Mouse (Mus musculus): ENCODE measurements at regions not wholly inside any gene's neighbourhood (a gene's known extent, or its start where the extent isn't known, plus 50 kb on each side); places are given as distances from the start of the nearest gene placed in this dataset.
"Not testable (repeated sequence)": the region's sequence is repeated elsewhere in the genome, so short reads cannot be mapped to it uniquely, and the experiment has no call there.

GRCm38 (mm10) chrX:50604995-50605394 lies 176.7 kb upstream of the Olfr1324 start:
- intact Hi-C loops (cut with DNase I): not testable (repeated sequence)
- peak; percentile 69 for DNase-seq (ENCODE audit: low spot score)

GRCm38 (mm10) chrX:50602881-50603280 lies 174.6 kb upstream of the Olfr1324 start:
- intact Hi-C loops (cut with DNase I): not testable (repeated sequence)
- peak; percentile 82 for DNase-seq (ENCODE audit: low spot score)

GRCm38 (mm10) chrX:50602461-50602875 lies 174.2 kb upstream of the Olfr1324 start:
- intact Hi-C loops (cut with DNase I): not testable (repeated sequence)
- peak; percentile 56 for DNase-seq (ENCODE audit: low spot score)

GRCm38 (mm10) chrX:50600262-50600661 lies 172.0 kb upstream of the Olfr1324 start:
- DNase-seq (ENCODE audit: low spot score): peak; percentile 79
- intact Hi-C loops (cut with DNase I): not testable (repeated sequence)

DNA sequence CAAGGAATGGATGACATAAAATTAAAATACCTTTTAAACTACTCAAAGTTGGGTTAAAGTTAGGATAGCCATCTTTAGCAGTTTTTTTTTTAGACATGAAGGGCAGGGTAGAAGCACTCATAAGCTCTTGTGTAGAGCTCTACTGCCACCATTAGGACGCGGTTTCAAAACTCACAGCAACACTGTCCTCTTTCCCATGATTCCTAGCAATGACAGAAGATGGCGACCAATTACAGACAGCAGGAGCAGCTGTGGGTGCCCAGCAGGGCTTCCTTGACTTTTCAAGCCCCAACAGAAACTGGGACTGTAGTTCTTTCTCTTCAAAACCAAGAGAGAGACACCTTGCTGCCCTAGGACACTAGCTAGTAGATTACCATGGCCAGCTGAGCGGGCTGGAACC lies 171.5 kb upstream of the Olfr1324 start:
- intact Hi-C loops (cut with DNase I): loop anchor here (1.0 kb wide), 2 partner anchors 13 to 19 kb away; no protein-coding TSS in a partner anchor
- DNase-seq (ENCODE audit: low spot score): peak; percentile 54

DNA sequence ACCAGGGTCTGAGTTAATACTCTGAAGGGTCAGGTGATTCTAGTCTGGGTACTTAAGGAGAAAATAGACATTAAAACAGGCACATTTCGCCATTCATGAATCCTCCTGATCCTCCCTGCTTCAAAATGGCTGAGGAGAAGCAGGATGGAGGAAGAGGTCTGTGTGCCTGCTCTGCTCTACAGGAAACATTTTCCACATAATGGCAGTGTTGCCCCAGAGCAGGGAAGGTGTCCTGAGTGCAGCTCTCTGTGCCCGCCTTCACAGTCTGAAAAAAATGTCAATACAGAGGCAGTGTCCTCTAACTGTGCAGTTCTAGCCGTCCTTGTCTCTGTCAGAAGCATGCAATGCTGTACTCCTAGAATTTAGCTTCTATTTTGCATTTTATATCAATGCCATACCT lies 169.3 kb upstream of the Olfr1324 start:
- DNase-seq (ENCODE audit: low spot score); intact Hi-C loops (cut with DNase I): not testable (repeated sequence)

DNA sequence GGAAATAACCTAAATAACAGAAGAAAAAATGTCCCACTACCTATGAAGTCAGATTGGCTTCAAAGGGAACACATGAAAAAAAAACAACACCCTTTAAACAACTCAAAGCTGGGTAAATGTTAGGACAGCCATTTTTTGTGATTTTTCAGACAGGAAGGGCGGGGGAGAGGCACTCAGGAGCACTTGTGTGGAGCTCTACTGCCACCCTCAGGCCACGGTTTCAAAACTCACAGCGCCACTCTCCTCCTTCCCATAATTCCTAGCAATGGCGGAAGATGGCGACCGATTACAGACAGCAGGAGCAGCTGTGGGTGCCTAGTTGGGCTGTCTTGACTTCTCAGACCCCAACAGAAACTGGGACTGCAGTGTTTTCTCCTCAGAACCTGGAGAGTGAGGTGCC lies 168.8 kb upstream of the Olfr1324 start:
- intact Hi-C loops (cut with DNase I): no loop called here

GRCm38 (mm10) chrX:50594976-50595375 lies 166.7 kb upstream of the Olfr1324 start:
- intact Hi-C loops (cut with DNase I); DNase-seq (ENCODE audit: low spot score): not testable (repeated sequence)

More for the DNA sequence above, 168.8 kb upstream of the Olfr1324 start:
- peak; percentile 48 for DNase-seq (ENCODE audit: low spot score)

- intact Hi-C loops (cut with DNase I): no loop called here
- DNase-seq (ENCODE audit: low spot score): no peak
Measured at GRCm38 (mm10) chrX:50591477-50591876, 163.2 kb upstream of the Olfr1324 start.

DNA sequence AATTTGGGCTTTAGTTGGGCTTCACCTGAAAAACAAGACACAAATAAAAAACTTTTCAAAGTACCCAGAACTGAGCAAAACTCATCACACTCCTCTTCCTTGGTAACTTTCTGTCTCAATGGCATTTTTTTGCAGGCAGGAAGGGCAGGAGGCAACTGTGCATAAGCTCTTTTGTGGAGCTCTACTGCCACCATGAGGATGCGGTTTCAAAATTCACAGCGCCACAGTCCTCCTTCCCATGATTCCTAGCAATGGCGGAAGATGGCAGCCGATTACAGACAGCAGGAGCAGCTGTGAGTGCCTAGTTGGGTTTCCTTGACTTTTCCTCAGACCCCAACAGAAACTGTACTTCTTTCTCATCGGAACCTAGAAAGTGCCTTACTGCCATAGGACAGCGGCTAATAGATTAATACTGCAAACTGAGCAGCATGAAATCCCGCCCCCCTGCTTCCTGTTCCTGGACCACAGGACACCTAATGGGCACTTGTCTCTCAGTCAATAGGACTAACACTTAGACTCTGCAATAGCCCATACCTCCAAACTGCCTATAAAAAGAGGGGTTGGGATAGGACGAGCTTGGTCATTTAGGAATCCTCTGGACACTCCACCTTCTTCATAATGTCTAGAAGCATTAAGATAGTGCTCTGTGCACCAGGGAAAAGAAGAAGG lies 162.5 kb upstream of the Olfr1324 start:
- peak; percentile 47 for DNase-seq (ENCODE audit: low spot score)
- intact Hi-C loops (cut with DNase I): no loop called here

DNA sequence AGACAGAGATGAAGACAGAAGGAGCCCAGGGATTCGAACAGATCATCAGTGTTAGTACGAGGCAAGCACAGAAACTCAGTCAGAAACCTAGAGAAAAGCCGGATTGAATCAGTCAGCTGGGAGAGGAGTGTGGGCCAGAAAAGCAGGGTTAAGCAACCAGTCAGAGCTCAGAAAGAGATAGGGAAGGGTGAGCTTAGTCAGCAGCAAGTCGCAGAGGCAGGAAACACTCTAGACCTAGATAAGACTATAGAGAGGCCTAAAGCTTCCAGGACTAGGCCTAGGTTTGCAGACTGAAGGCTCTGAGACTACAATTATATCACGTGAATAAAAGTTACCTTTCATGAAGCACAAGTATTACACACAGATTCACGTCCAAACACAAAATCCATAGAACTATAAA lies 160.6 kb upstream of the Olfr1324 start:
- no peak for DNase-seq (ENCODE audit: low spot score)
- intact Hi-C loops (cut with DNase I): no loop called here

DNA sequence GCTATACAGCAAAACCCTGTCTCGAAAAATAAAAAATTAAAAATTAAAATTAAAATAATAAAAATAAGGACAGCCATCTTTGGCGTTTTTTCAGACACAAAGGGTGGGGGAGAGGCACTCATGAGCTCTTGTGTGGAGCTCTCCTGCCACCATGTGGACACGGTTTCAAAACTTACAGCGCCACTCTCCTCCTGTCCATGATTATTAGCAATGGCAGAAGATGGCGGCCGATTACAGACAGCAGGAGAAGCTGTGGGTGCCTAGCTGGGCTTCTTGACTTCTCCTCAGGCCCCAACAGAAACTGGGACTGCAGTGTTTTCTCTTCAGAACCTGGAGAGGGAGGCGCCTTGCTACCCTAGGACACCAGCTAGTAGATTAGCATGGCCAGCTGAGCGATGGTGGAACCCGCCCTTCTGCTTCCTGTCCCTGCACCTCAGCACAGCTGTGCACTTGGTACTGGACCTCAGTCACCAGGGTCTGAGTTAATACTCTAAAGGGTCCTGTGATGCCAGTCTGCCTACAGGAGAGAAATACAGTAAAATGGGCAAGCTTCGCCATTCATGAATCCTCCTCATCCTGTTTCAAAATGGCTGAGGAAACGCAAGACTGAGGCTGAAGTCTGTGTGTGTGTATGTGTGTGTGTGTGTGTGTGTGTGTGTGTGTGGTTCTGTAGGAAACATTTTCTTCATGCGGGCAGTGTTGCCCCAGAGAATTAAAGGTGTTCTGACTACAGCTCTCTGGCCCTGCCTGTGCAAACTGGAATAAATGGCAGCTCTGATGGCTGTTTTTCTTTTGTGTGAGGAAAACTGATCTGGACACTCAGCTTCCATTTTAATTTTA lies 155.7 kb upstream of the Olfr1324 start:
- intact Hi-C loops (cut with DNase I): no loop called here
- peak; percentile 42 for DNase-seq (ENCODE audit: low spot score)

DNA sequence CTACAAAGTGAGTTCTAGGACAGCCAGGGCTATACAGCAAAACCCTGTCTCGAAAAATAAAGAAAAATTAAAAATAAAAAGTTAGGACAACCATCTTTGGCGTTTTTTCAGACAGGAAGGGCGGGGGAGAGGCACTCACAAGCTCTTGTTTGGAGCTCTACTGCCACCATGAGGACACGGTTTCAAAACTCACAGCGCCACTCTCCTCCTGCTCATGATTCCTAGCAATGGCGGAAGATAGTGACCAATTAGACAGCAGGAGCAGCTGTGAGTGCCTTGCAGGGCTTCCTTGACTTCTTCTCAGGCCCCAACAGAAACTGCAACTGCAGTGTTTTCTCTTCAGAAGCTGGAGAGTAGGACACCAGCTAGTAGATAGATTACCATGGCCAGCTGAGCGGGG lies 151.9 kb upstream of the Olfr1324 start:
- DNase-seq (ENCODE audit: low spot score): peak; percentile 46

DNA sequence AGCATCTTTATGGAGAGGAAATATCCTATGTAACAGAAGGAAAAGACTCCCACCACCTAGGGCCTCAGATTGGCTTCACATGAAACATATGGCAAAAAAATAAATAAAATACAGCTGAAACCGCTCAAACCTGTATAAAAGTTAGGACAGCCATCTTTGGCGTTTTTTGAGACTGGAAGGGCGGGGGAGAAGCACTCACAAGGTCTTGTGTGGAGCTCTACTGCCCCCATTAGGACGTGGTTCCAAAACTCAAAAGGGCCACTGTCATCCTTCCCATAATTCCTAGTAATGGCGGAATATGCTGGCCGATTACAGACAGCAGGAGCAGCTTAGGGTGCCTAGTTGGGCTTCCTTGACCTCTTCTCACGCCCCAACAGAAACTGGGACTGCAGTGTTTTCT lies 148.5 kb upstream of the Olfr1324 start:
- peak; percentile 59 for DNase-seq (ENCODE audit: low spot score)
- intact Hi-C loops (cut with DNase I): loop anchor here (2.0 to 10.0 kb wide), 2 partner anchors 34 to 1672 kb away; no protein-coding TSS in a partner anchor

More for the DNA sequence above, 151.9 kb upstream of the Olfr1324 start:
- intact Hi-C loops (cut with DNase I): loop anchor here (1.0 kb wide), 1 partner anchor 19 kb away; no protein-coding TSS in a partner anchor

GRCm38 (mm10) chrX:50572191-50573095 lies 144.1 kb upstream of the Olfr1324 start:
- peak; percentile 68 for DNase-seq (ENCODE audit: low spot score)
- intact Hi-C loops (cut with DNase I): loop anchor here (10.0 kb wide), 1 partner anchor 1668 kb away; no protein-coding TSS in a partner anchor

GRCm38 (mm10) chrX:50569087-50569486 lies 140.8 kb upstream of the Olfr1324 start:
- peak; percentile 43 for DNase-seq (ENCODE audit: low spot score)
- intact Hi-C loops (cut with DNase I): no loop called here

GRCm38 (mm10) chrX:50566345-50566744 lies 138.0 kb upstream of the Olfr1324 start:
- intact Hi-C loops (cut with DNase I): no loop called here
- peak; percentile 68 for DNase-seq (ENCODE audit: low spot score)

DNA sequence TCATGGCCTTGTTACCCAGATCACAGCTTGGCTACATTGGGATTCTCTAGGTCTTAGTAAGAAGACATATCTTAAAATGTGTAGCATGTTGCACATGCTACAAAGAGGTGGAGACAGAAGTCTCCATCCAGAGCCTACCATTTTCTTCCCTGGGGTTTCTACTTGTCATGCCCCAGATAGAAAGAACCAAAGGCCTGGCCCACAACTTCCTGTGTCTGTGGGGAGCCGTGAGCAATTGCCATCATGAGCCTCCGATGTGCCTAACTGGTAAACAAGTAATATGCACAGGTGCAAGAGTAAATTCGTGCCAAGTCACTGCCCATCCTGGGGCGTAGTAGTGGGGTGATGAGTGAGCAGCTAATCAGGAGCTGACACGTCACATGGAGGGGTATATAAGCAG lies 136.7 kb upstream of the Olfr1324 start:
- intact Hi-C loops (cut with DNase I); DNase-seq (ENCODE audit: low spot score): not testable (repeated sequence)

DNA sequence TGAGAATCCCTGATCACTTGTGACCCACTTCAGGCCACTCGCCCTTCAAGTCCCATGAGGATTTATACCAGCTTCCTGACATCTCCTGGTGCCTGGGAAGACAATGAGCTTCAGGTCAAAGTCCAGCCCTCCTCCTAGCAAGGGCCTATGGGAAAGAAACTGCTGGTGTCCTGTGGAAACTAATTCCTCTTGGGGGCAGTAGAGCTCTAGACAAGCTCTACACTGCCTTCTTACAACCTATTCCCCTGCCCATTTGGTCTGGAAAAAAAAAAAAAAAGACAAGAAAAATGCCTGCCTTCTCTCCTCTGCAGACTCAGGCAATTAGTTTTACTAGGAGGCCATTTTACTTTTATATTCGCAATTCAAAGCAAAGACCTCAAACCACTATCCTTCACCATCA lies 132.6 kb upstream of the Olfr1324 start:
- DNase-seq (ENCODE audit: low spot score): peak; percentile 30
- intact Hi-C loops (cut with DNase I): no loop called here

DNA sequence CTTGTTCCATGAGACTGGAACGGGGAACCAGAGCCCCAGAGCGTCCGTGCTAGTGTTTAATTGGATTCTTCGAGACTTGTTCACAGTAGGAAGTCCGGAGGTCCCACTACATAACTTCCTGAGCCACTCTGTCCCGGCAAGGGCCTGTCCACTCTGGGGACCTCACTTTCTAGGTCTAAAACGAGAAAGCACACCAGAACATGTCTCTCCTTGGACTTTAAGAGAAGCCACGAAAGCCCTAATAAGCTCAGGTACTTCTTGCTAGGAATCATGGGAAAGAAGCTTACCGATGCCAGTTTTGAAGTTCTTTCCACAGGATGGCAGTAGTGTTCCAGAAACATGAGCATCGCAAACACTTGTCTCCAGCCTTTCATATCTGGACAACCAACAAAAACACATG lies 122.0 kb upstream of the Olfr1324 start:
- peak; percentile 24 for DNase-seq (ENCODE audit: low spot score)
- intact Hi-C loops (cut with DNase I): no loop called here

Measured in heart, postnatal 25 days (tissue).